Mouse (Mus musculus) kidney, adult 2 months (tissue): Measurements from ENCODE around the gene Stim2.

Experiments used
- CTCF ChIP-seq: fragments of 200-500 bp; conservative IDR thresholded peaks from 2 replicates; pipeline ENCODE4 v1.5.1; 2011; ENCODE audit warnings: low read depth, mild to moderate bottlenecking, control low read depth, low read length, moderate library complexity, mixed read lengths; ENCODE audit not compliant: insufficient read depth, insufficient read length
- POLR2A ChIP-seq: fragments of 200-500 bp; IDR thresholded peaks from one replicate; pipeline ENCODE4 v1.6.1; 2011; ENCODE audit warnings: low read depth, low read length, control low read depth

GRCm38 (mm10) chr5:54006845-54007244 lies 8.5 kb downstream of the Stim2 start:
- no peak for TF ChIP-seq CTCF
- TF ChIP-seq POLR2A: no peak
